Mouse (Mus musculus) heart, postnatal 14 days (tissue): ENCODE results near the gene Gm1604a. TPM values are rescaled to one million over a fixed set of nuclear protein-coding genes. Genes with fewer than 3 reads are reported as not detected.

Experiments used
- total RNA-seq, 2 experiments: library from RNA; stranded (reverse); gene quantifications; 2 replicates each; pipeline ENCODE4 v1.2.3; 2021

Gene Gm1604a
- total RNA-seq, 2 experiments from 2014 or later: not detected

Other genes with a start within 250 kb of the Gm1604a start
- 10 to 100 TPM; 48.8 to 56.9 TPM for gene Ezr, start 242.8 kb upstream of the Gm1604a start, total RNA-seq
- gene Rsph3b, start 76.9 kb upstream of the Gm1604a start, total RNA-seq: 10 to 100 TPM; 46.6 to 51.7 TPM
- 1 to 10 TPM; 7.7 to 8.1 TPM for gene Tagap1, start 64.4 kb upstream of the Gm1604a start, total RNA-seq
- gene Rnaset2b, start 54.9 kb upstream of the Gm1604a start, total RNA-seq: 100 to 1,000 TPM; 172 to 175 TPM
- not detected for gene Gm49721, start 46.7 kb upstream of the Gm1604a start, total RNA-seq
- gene Rps6ka2, start 144.5 kb downstream of the Gm1604a start, total RNA-seq: 10 to 100 TPM; 18.3 to 18.5 TPM